Mouse (Mus musculus) c-Kit-negative CD71-positive TER-119-positive erythroid progenitor cells, embryonic 14.5 days (primary cell): ENCODE measurements at regions not wholly inside any gene's neighbourhood (a gene's known extent, or its start where the extent isn't known, plus 50 kb on each side); places are given as distances from the start of the nearest gene placed in this dataset.

Experiments
- DNase-seq: peaks from one replicate; pipeline ENCODE4 v3.0.0-alpha.2; 2013; ENCODE audit warnings: low read depth, low spot score

DNA sequence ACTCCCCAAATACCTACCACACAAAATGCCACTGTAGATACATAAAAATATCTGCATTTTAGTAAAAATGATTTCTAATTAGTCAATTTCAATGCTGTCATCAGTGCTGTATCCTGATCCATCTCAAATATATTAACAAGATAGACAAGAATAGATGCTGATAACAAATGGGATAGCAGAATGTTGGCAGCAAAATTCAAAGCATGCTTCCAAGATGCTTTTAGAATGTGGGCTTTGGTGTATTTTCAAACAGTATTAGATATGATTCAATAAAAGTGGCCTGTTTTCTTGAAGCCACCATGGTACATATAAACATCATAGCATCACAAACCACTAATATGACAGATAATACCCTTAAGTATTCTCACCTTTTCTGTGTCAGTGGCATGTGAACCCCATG lies 597.6 kb downstream of the Cenpc1 start:
- DNase-seq: no peak

DNA sequence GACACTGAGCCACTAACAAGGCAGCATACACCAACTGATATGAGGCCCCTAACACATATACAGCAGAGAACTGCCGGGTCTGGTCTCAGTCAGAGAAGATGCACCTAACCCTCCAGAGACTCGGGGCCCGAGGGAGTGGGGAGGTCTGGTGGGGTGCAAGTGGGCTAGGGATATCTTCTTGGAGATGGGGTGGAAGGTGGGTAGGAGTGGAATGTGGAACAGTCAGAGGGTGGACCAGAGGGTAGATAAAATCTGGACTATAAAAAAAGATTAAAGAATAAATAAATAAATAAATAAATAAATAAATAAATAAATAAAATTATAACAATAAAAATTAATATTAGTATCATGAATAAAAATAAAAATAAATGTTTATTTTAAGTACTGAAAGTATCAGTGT lies 598.2 kb downstream of the Cenpc1 start:
- no peak for DNase-seq
